Mouse (Mus musculus) ovary, postnatal 10 days (tissue): Measurements from ENCODE around the gene Tspan12.
"Not testable (repeated sequence)": the region's sequence is repeated elsewhere in the genome, so short reads cannot be mapped to it uniquely, and the experiment has no call there.

Experiments
- DNase-seq: peaks from one replicate; pipeline ENCODE4 v3.0.0; 2022; ENCODE audit warnings: low spot score

Tspan12 gene

DNA sequence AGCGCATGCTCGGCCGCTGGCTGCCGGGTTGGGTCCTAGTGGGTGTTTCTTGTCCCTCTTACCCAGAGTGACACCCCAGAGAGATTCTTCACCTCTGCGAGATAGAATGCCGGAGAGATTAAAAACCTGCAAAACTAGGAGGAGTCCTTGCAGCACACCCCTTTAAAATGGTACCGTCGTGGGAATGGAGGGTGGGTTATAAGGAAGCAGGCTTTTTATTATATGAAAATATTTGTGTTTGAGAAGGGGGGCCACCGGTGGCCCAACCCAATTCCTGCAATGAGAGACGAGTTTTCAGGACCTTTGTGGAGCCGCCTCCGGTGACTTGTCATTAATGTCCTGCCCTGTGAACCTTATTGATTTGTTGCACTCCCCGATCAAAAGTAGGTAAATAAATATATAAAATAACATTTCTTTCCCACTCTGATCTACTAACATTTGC is at the start of gene Tspan12:
Gene Tspan12 (minus strand): TSS at position 172 of the 442 bp plus-strand sequence.
- no peak for DNase-seq

- no peak for DNase-seq
Measured at GRCm38 (mm10) chr6:21894451-21894850, 42.1 kb upstream of the Tspan12 start.

- DNase-seq: no peak
Measured at GRCm38 (mm10) chr6:21889101-21889500, 36.8 kb upstream of the Tspan12 start.

DNA sequence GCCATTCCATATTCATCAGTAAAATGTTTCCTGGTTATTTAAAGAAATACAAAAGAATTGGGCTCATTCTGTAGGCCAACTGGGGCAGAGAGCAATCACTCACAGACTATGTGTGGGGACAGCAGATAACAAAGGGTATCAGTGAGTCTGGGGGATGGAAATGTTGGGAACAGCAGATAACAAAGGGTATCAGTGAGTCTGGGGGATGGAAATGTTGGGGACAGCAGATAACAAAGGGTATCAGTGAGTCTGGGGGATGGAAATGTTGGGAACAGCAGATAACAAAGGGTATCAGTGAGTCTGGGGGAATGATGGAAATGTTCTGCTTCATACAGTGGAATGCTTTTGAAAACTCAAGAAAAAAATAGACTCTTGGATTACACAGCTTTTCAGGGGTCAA is 35.7 kb upstream of the Tspan12 start:
- DNase-seq: not testable (repeated sequence)

DNA sequence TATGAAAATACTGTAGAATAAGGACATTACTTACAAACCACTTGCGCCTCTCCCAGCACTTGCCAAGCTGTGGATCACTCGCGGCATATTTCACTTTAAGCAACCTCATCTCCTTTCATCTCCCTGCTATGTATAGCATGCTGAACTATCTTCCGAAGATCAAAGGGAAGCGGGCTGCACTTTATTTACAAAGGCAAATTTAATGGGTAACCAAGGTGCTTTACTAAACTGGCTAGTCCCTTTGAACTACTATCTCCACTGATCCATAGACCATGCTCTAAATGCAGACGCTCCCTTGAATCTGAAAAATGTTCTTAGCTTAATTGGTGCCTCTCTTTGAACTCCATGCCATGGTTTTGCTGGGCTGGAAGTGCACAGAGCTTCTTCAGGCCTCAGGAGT is 27.2 kb upstream of the Tspan12 start:
- no peak for DNase-seq

DNA sequence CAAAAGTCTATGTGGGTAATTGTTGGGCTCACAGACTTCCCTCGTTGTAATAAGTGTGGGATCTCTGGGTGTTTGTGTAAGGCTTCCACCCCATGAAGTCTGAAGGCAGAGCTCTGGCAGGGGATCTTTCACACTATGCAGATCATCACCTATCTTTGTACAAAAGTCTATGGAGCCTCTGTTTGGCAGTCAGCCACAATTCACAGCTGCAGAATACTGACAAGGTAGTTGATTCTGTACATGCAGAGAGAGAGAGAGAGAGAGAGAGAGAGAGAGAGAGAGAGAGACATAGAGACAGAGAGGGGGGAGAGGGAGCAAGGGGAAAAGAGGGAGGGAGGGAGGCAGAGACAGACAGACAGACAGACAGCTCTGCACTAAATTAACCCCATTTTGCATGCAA is 15.0 kb upstream of the Tspan12 start:
- DNase-seq: no peak

- no peak for DNase-seq
Measured at GRCm38 (mm10) chr6:21864179-21864578, 11.9 kb upstream of the Tspan12 start.

DNA sequence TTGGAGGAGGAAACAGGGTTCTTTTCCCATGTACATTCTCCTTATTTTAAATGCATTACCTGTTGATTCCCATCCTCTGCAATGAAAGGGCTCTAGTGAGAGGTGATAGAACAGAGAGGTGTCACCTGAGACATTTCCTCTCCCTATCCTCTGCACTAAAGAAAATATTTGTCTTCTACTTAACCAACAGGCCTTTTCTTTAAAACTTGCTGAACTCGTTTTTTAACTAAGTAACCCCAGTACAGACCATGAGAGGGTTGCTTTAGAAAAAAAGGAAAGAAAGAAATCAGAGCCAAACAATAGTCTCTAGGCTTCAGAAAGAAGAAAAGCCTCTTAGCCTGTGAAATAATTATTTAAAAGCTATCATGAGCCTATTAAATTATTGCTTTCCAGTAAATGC is 11.2 kb upstream of the Tspan12 start:
- no peak for DNase-seq

- no peak for DNase-seq
Measured at GRCm38 (mm10) chr6:21861316-21861715, 9.0 kb upstream of the Tspan12 start.

DNA sequence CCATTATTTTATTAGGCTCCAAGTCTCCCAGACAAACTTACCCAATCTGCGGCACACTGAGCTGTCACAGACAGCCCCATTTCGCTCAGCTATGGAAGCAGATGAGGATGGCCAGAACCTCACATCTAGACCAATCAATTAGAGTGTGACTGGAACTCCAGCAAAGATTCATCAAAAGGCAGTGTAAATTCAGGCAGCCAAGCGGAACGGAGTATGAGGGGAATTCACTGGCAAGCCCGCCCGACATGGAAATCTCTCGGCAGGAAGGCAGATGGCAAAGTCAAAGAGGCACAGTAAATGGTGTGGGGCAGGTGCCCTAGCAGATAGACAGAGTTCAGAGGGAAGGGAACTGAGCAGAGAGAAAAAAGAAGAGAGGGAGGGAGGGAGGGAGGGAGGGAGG is 5.5 kb upstream of the Tspan12 start:
- DNase-seq: no peak

- no peak for DNase-seq
Measured at GRCm38 (mm10) chr6:21855921-21856320, 3.6 kb upstream of the Tspan12 start.

DNA sequence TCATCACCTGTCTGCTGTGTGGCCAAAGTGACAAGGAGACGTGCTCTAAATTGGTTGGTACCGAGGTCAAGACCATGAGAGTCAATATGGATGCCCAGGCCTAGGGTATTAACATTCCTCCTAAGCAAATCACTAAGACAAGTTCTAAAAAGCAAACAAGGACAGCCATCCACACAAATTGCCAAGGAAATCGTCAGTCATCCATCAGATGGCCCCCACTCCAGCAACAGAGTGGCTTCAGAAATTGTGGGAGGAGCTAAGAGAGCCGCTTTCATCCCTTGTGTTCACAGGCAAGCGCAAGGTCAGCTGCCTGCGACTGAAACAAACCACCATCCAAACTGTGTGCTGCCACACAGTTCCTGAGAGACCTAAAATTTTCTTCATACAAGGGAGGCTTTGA is 1.0 kb upstream of the Tspan12 start:
- no peak for DNase-seq

DNA sequence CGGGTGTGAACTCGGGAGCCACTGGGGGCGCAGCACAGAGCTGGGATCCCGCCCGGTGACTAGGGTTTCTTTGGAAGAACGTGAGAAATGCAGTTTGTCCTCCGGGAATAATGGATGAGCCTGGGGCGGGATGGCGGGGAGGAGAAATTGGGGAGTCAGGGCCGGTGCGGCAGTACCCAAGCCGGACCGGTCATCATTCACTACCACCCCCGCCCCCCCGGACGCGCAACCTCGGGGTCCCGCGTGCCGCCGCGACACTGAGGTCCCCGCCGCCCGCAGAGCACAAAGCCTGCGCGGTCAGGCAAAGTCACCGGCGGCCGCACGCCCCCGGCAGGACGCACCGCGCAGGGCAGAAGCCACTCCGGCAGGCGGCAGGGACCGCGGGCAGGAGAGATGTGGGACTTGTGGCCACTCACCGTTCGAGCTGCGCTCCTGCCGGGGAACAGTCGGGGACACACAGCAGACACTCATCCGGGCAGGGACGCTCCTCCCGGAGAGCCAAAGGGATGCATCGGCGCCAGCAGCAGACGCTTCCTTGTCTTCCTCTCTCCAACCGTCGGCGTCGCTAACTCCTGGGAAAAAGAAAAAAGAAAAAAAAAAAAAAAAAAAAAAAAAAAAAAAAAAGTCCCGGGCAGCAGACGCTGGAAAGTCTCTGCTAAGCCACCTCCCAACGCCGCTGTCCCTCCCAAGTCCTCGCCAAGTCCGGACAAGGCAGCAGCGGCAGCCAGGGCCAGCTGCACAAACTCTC is 545 bp downstream of the Tspan12 start:
- DNase-seq: peak; percentile 38

- DNase-seq: no peak
Measured at GRCm38 (mm10) chr6:21851346-21851595, 1.0 kb downstream of the Tspan12 start.

DNA sequence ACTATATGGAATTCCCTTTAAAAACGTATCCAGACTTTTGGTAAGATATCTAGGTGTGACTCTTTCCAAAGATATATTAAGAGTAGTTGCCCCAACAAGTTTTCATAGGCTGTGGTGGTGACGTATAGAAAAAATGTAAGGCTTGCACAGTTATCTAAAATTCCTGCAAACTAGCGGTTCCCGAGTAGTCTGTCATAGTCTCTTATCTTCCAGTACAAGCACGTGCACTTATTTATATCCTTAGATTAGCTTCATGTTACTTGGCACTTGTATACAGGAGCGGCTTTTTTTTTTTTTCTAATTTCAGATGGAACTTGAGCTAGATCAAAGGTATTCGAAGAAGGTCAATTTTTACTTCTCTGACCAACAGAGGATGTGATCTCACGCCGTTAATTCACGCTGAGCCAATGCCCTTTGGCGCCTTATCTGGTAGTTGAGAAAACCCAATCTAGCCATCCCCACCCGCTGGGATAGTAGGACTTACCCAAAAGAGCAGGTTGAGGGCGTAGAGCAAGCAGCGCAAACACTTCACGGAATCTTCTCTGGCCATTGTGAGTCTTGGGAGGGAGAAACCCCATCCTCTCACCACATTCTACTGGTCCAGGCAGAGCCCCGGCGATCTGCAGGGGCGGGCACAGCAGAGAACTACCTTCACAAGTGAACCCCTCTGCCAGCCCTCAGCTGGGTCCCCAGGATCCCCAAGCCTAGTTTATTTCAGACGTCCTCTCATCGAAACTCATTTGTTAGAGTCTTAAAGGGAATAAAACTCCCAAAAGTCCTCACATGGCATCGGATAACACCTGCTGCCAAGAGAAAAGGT is 1.6 kb downstream of the Tspan12 start:
- no peak for DNase-seq

- DNase-seq: no peak
Measured at GRCm38 (mm10) chr6:21848808-21849207, 3.5 kb downstream of the Tspan12 start.

- no peak for DNase-seq
Measured at GRCm38 (mm10) chr6:21839976-21840775, 12.1 kb downstream of the Tspan12 start.

DNA sequence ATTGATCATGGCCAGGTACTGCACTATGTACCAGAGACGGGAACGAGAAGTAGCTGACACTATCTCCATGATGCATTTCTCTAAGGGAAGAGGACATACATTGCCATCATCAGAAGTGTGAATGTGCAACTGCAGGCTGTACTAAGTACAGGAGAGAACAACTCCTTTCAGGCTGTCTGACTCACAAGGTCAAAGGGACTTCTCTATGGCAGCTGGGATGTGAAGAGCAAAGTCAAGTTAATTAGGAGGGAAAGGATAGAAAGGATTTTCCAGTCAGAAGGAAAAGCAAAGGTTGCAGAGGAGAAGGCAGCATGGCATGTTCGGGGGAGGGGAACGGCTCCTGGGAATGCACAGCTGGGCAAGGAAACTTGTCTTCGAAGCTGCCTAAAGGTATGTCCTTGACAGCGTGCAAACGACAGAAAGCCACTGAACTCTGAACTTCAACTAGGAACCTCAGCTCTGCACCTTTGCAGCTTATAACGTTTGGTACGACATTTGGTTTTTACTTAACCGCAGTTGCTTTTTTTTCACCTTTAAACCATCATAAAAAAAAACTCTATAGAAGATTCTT is 13.0 kb downstream of the Tspan12 start:
- DNase-seq: no peak

DNA sequence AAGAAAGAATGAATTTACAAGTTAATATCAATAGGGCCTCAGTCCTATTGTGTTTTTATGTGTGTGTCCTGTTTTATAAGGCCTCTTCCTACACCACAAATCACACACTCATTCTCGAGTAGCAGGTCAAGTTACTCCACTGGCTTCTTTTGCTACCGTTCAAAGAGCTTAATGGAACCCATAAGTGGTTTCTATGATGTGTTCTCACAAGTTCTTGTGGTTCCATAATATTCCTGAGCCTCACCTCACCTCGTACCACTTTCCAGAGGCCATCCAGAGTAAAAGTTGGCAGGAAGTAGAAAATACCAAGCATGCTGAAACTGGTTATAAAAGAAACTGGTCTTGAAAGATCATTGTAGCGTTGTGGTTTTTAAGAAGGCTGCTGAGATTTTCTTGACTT is 18.8 kb downstream of the Tspan12 start:
- no peak for DNase-seq

DNA sequence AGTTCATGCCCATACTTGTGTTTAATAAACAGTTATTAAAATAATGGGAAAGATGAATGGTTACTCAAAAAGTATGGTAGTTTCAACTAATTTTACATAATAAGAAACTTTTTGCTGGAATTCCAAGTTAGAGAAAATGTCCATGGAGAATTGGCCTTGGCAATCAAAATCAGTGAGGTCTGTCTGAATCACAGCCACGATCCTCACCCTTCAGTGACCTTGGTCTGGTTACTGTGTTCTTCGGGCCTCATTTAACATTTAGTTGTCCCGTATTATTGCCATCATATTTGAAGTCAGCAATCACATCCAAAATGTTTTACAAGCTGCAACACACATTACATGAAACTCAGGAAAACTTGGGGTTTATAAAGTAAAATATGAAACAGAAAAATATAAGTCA is 20.4 kb downstream of the Tspan12 start:
- DNase-seq: no peak

GRCm38 (mm10) chr6:21830931-21831330 is 21.4 kb downstream of the Tspan12 start:
- no peak for DNase-seq

- no peak for DNase-seq
Measured at GRCm38 (mm10) chr6:21829930-21830329, 22.4 kb downstream of the Tspan12 start.

DNA sequence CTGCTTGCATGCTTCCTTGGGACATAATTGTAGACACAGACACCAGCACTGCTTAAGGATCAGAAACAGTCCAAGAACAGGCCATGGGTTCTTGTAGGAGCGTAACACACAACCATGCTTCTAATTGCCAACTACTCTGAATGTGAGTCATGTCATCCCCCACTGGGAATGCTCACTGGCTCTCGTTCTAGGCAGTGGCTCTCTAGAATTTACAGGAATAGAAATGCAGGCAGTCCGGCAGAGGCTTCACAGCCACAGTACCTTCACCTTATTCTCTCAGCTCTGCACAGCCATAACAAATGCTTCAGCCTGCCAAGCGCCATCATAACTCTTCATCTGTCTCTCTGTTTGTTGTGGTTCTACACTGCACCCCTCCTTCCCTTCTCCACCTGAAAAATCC is 23.9 kb downstream of the Tspan12 start:
- no peak for DNase-seq
